Comparison of ENCODE assay signal across 10 mouse cellular contexts in genomic region chr3:115554809-115555708, GRCm38 (mm10).
"Had no signal": no experiment of that assay in that cellular context is flagged by ENCODE, and none has a peak within 500 bp of the region (broad histone marks: within the 10 kb centered on the region; RNA-seq: fewer than 3 reads in every experiment).

No protein-coding gene starts in this region.

- H3K27ac ChIP-seq: liver, embryonic 15.5 days; midbrain, embryonic 13.5 days; neural tube, embryonic 15.5 days; stomach, postnatal 0 days had no signal

- H3K9me3 ChIP-seq: liver, embryonic 15.5 days; midbrain, embryonic 13.5 days; neural tube, embryonic 15.5 days had no signal

- DNase-seq: lung, adult 2 months; lung, postnatal 36 days; thymus, adult 18-20 months; thymus, postnatal 14 days had no signal

- H3K4me2 ChIP-seq: liver, embryonic 11.5 days; liver, embryonic 15.5 days; midbrain, embryonic 13.5 days; neural tube, embryonic 15.5 days had no signal

- H3K9ac ChIP-seq: liver, embryonic 15.5 days; midbrain, embryonic 13.5 days; neural tube, embryonic 15.5 days had no signal

- H3K4me1 ChIP-seq: liver, embryonic 15.5 days; midbrain, embryonic 13.5 days; neural tube, embryonic 15.5 days had no signal

- H3K4me3 ChIP-seq: liver, embryonic 15.5 days; midbrain, embryonic 13.5 days; neural tube, embryonic 15.5 days had no signal

- H3K36me3 ChIP-seq: liver, embryonic 15.5 days; midbrain, embryonic 13.5 days; neural tube, embryonic 15.5 days had no signal

- H3K27me3 ChIP-seq: liver, embryonic 15.5 days; midbrain, embryonic 13.5 days; neural tube, embryonic 15.5 days had no signal

- ATAC-seq: lung, postnatal 0 days had no signal
